Mouse (Mus musculus): ENCODE results near the gene Mettl4. TPM values are rescaled to one million over a fixed set of nuclear protein-coding genes. Genes with fewer than 3 reads are reported as not detected.

Gene Mettl4
- 10 to 100 TPM; 13.6 to 16.9 (median 15.3) TPM for total RNA-seq (2022)

GRCm38 (mm10) chr17:94749466-94750135 lies at the start of gene Mettl4:
TSS of gene Mettl4 (minus strand) at chr17:94750019.
- peak; percentile 94 for DNase-seq (ENCODE audit: low spot score in 2 of 2)

GRCm38 (mm10) chr17:94778871-94779482 lies 29.2 kb upstream of the Mettl4 start:
- DNase-seq (ENCODE audit: low spot score in 2 of 2), result no peak

- no peak for DNase-seq (ENCODE audit: low spot score in 2 of 2)
Observed at GRCm38 (mm10) chr17:94768491-94768890, 18.7 kb upstream of the Mettl4 start.

- no peak for DNase-seq (ENCODE audit: low spot score in 2 of 2)
Observed at GRCm38 (mm10) chr17:94764711-94765110, 14.9 kb upstream of the Mettl4 start.

GRCm38 (mm10) chr17:94764011-94764410 lies 14.2 kb upstream of the Mettl4 start:
- DNase-seq (ENCODE audit: low spot score in 2 of 2), result no peak

GRCm38 (mm10) chr17:94762405-94762804 lies 12.6 kb upstream of the Mettl4 start:
- no peak for DNase-seq (ENCODE audit: low spot score in 2 of 2)

- no peak for DNase-seq (ENCODE audit: low spot score in 2 of 2)
Observed at GRCm38 (mm10) chr17:94750136-94750729, 414 bp upstream of the Mettl4 start.

- no peak for DNase-seq (ENCODE audit: low spot score in 2 of 2)
Observed at GRCm38 (mm10) chr17:94738173-94738572, 11.6 kb downstream of the Mettl4 start.

- no peak for DNase-seq (ENCODE audit: low spot score in 2 of 2)
Observed at GRCm38 (mm10) chr17:94735885-94736284, 13.9 kb downstream of the Mettl4 start.

- DNase-seq (ENCODE audit: low spot score in 2 of 2), result peak in 1 of 2 experiments; percentile 19
Observed at GRCm38 (mm10) chr17:94735437-94735836, 14.4 kb downstream of the Mettl4 start.

GRCm38 (mm10) chr17:94730416-94730815 lies 19.4 kb downstream of the Mettl4 start:
- peak in 1 of 2 experiments; percentile 50 for DNase-seq (ENCODE audit: low spot score in 2 of 2)

- DNase-seq (ENCODE audit: low spot score in 2 of 2), result no peak
Observed at GRCm38 (mm10) chr17:94726750-94727149, 23.1 kb downstream of the Mettl4 start.

- no peak for DNase-seq (ENCODE audit: low spot score in 2 of 2)
Observed at GRCm38 (mm10) chr17:94673515-94674317, 76.1 kb downstream of the Mettl4 start.

Data from layer of hippocampus, adult 8-10 months (tissue).